Mouse (Mus musculus) CH12.LX (cell line): Measurements from ENCODE around the gene St7.

Experiments used
- CHD2 ChIP-seq: IDR thresholded peaks from 2 replicates; pipeline ENCODE4 v1.6.1; 2011; ENCODE audit warnings: low read length, improper control_type of control experiment
- CTCF ChIP-seq, 2 experiments: IDR thresholded peaks in 1 of 2; conservative IDR thresholded peaks in 1 of 2; 2 replicates each; pipeline ENCODE4 v1.5.1; 2011 to 2012; ENCODE audit warnings: low read depth in 2 of 2, low read length in 2 of 2, improper control_type of control experiment in 1 of 2, inconsistent platforms in 1 of 2, mild to moderate bottlenecking in 1 of 2, moderate library complexity in 1 of 2
- EP300 ChIP-seq: IDR thresholded peaks from 2 replicates; pipeline ENCODE4 v1.6.1; 2011; ENCODE audit warnings: low read length, improper control_type of control experiment
- ETS1 ChIP-seq: conservative IDR thresholded peaks from 2 replicates; pipeline ENCODE4 v1.6.1; 2012; ENCODE audit warnings: low read depth, mild to moderate bottlenecking, inconsistent platforms, low read length, improper control_type of control experiment, moderate library complexity
- HCFC1 ChIP-seq: IDR thresholded peaks from 2 replicates; pipeline ENCODE4 v1.6.1; 2012; ENCODE audit warnings: low read depth, mild to moderate bottlenecking, inconsistent platforms, low read length, improper control_type of control experiment
- JUND ChIP-seq: conservative IDR thresholded peaks from 2 replicates; pipeline ENCODE4 v1.6.1; 2011; ENCODE audit warnings: low read depth, low read length, improper control_type of control experiment
- MAFK ChIP-seq: IDR thresholded peaks from 2 replicates; pipeline ENCODE4 v1.6.1; 2011; ENCODE audit warnings: low read length, improper control_type of control experiment; ENCODE audit not compliant: insufficient replicate concordance
- MAZ ChIP-seq: IDR thresholded peaks from 2 replicates; pipeline ENCODE4 v1.6.1; 2012; ENCODE audit warnings: low read depth, mild to moderate bottlenecking, inconsistent platforms, low read length, improper control_type of control experiment, moderate library complexity
- NRF1 ChIP-seq: IDR thresholded peaks from 2 replicates; pipeline ENCODE4 v1.6.1; 2014; ENCODE audit warnings: low read depth, mild to moderate bottlenecking, inconsistent platforms, low read length, improper control_type of control experiment, moderate library complexity
- POLR2A ChIP-seq: IDR thresholded peaks from 2 replicates; pipeline ENCODE4 v1.6.1; 2011; ENCODE audit warnings: low read depth, mild to moderate bottlenecking, improper control_type of control experiment, low read length
- RAD21 ChIP-seq: IDR thresholded peaks from 2 replicates; pipeline ENCODE4 v1.6.1; 2011; ENCODE audit warnings: low read depth, mild to moderate bottlenecking, low read length, improper control_type of control experiment, moderate library complexity
- SIN3A ChIP-seq: IDR thresholded peaks from 2 replicates; pipeline ENCODE4 v1.6.1; 2012; ENCODE audit warnings: low read length, improper control_type of control experiment, inconsistent platforms
- USF1 ChIP-seq: IDR thresholded peaks from 2 replicates; pipeline ENCODE4 v1.6.1; 2014; ENCODE audit warnings: low read depth, mild to moderate bottlenecking, inconsistent platforms, low read length, improper control_type of control experiment
- USF2 ChIP-seq: conservative IDR thresholded peaks from 2 replicates; pipeline ENCODE4 v1.6.1; 2011; ENCODE audit warnings: low read depth, low read length, improper control_type of control experiment

DNA sequence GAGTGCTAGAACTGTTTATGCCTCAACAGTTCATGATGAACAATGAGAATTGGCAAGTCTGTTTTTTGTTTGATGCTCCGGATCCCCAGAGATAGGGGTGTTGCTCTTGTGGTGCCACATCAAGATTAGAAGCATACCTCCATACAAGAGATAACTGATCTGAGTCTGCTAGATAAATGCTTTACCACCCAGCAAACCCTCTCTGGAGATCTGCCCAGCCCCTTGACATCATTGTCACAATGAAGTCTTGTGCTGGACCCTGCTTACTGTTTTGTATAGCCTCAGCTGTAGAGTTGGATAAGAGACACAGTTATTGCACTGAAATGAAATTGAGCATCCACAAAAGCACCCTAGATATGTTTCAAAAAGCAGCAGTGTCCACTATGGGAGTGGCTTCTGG is 229.4 kb downstream of the St7 start:
- no peak for TF ChIP-seq USF2
- no peak for TF ChIP-seq NRF1
- no peak for TF ChIP-seq CTCF (conservative IDR thresholded peaks at IDR 0.05 in 1 of 2, IDR thresholded peaks at IDR 0.05 in 1 of 2; ENCODE audit: low read depth in 2 of 2, low read length in 2 of 2)
- TF ChIP-seq EP300 = no peak
- TF ChIP-seq RAD21 = no peak
- TF ChIP-seq HCFC1 = no peak
- TF ChIP-seq JUND = no peak
- TF ChIP-seq MAZ = no peak
- no peak for TF ChIP-seq MAFK
- no peak for TF ChIP-seq SIN3A
- no peak for TF ChIP-seq POLR2A
- no peak for TF ChIP-seq CHD2
- no peak for TF ChIP-seq USF1
- no peak for TF ChIP-seq ETS1
